Mouse (Mus musculus) CH12.LX (cell line): ENCODE data around the gene Anapc15-ps. TPM values are rescaled to one million over a fixed set of nuclear protein-coding genes. Genes with fewer than 3 reads are reported as not detected.

ENCODE experiments used
- DNase-seq: peaks from one replicate; pipeline ENCODE4 v3.0.0-alpha.2; 2013; ENCODE audit errors: extremely low read depth
- H3K27ac ChIP-seq: 2 replicates; pipeline ENCODE4 v1.5.1; 2012; ENCODE audit warnings: low read depth, mild to moderate bottlenecking, control low read depth, moderate library complexity; ENCODE audit not compliant: insufficient read depth
- H3K27me3 ChIP-seq: replicated peaks from 2 replicates; pipeline ENCODE3; 2012; ENCODE audit warnings: inconsistent platforms
- H3K36me3 ChIP-seq, 2 experiments: replicated peaks in 1 of 2; 2 replicates each; pipeline versions ENCODE3 to v1.6.1; 2012; ENCODE audit warnings: inconsistent platforms in 1 of 2, low read length in 1 of 2, mild to moderate bottlenecking in 1 of 2, mixed read lengths in 1 of 2, moderate library complexity in 1 of 2; ENCODE audit not compliant: control insufficient read depth in 1 of 2, insufficient read depth in 1 of 2
- H3K4me1 ChIP-seq, 2 experiments: 2 replicates each; pipeline ENCODE4 v1.6.1; 2012; ENCODE audit warnings: inconsistent platforms in 1 of 2, moderate library complexity in 1 of 2; ENCODE audit not compliant: insufficient read depth in 2 of 2, control insufficient read depth in 1 of 2
- H3K4me2 ChIP-seq: 2 replicates; pipeline ENCODE4 v1.6.1; 2012; ENCODE audit warnings: low read depth, mild to moderate bottlenecking, control low read depth; ENCODE audit not compliant: poor library complexity, insufficient read depth, severe bottlenecking
- H3K4me3 ChIP-seq, 3 experiments: fragments of 150-350 bp in 1 of 3; sonication (generic) in 1 of 3; replicated peaks in 1 of 3; 2 replicates each; pipeline versions ENCODE3 to v1.5.1; 2011 to 2012; ENCODE audit warnings: low read depth in 2 of 3, low read length in 2 of 3, mild to moderate bottlenecking in 2 of 3, moderate library complexity in 2 of 3, control low read depth in 1 of 3, improper control_type of control experiment in 1 of 3, inconsistent platforms in 1 of 3, mixed read lengths in 1 of 3; ENCODE audit not compliant: poor library complexity in 1 of 3
- H3K79me2 ChIP-seq: replicated peaks from 2 replicates; pipeline ENCODE4 v1.6.1; 2012; ENCODE audit warnings: mild to moderate bottlenecking, moderate library complexity; ENCODE audit not compliant: control insufficient read depth, poor library complexity, insufficient read depth, severe bottlenecking; ENCODE audit errors: extremely low read depth
- H3K9ac ChIP-seq: 2 replicates; pipeline ENCODE4 v1.6.1; 2012; ENCODE audit warnings: low read depth, mild to moderate bottlenecking, control low read depth, moderate library complexity; ENCODE audit not compliant: insufficient read depth
- H3K9me3 ChIP-seq: replicated peaks from 2 replicates; pipeline ENCODE3; 2012; ENCODE audit warnings: low read length, inconsistent platforms, mixed read lengths
- BHLHE40 ChIP-seq: IDR thresholded peaks from 2 replicates; pipeline ENCODE4 v1.6.1; 2011; ENCODE audit warnings: mild to moderate bottlenecking, low read depth, low read length, improper control_type of control experiment
- CHD1 ChIP-seq: IDR thresholded peaks from 2 replicates; pipeline ENCODE4 v1.6.1; 2012; ENCODE audit warnings: low read depth, low read length, improper control_type of control experiment, inconsistent platforms
- CHD2 ChIP-seq: IDR thresholded peaks from 2 replicates; pipeline ENCODE4 v1.6.1; 2011; ENCODE audit warnings: low read length, improper control_type of control experiment
- CTCF ChIP-seq, 2 experiments: IDR thresholded peaks in 1 of 2; conservative IDR thresholded peaks in 1 of 2; 2 replicates each; pipeline ENCODE4 v1.5.1; 2011 to 2012; ENCODE audit warnings: low read depth in 2 of 2, low read length in 2 of 2, improper control_type of control experiment in 1 of 2, inconsistent platforms in 1 of 2, mild to moderate bottlenecking in 1 of 2, moderate library complexity in 1 of 2
- E2F4 ChIP-seq: IDR thresholded peaks from 2 replicates; pipeline ENCODE4 v1.6.1; 2011; ENCODE audit warnings: low read depth, low read length, improper control_type of control experiment; ENCODE audit not compliant: insufficient replicate concordance
- ELF1 ChIP-seq: IDR thresholded peaks from 2 replicates; pipeline ENCODE4 v1.6.1; 2014; ENCODE audit warnings: low read depth, mild to moderate bottlenecking, inconsistent platforms, low read length, improper control_type of control experiment
- IRF4 ChIP-seq: IDR thresholded peaks from 2 replicates; pipeline ENCODE4 v1.6.1; 2014; ENCODE audit warnings: low read depth, mild to moderate bottlenecking, inconsistent platforms, low read length, improper control_type of control experiment
- MAFK ChIP-seq: IDR thresholded peaks from 2 replicates; pipeline ENCODE4 v1.6.1; 2011; ENCODE audit warnings: low read length, improper control_type of control experiment; ENCODE audit not compliant: insufficient replicate concordance
- MAX ChIP-seq: IDR thresholded peaks from 2 replicates; pipeline ENCODE4 v1.6.1; 2011; ENCODE audit warnings: low read length, improper control_type of control experiment
- MAZ ChIP-seq: IDR thresholded peaks from 2 replicates; pipeline ENCODE4 v1.6.1; 2012; ENCODE audit warnings: low read depth, mild to moderate bottlenecking, inconsistent platforms, low read length, improper control_type of control experiment, moderate library complexity
- MEF2A ChIP-seq: IDR thresholded peaks from 2 replicates; pipeline ENCODE4 v1.6.1; 2014; ENCODE audit warnings: low read depth, mild to moderate bottlenecking, inconsistent platforms, low read length, improper control_type of control experiment, borderline replicate concordance
- MXI1 ChIP-seq: IDR thresholded peaks from 2 replicates; pipeline ENCODE4 v1.6.1; 2011; ENCODE audit warnings: mild to moderate bottlenecking, low read depth, low read length, improper control_type of control experiment
- MYC ChIP-seq: IDR thresholded peaks from 2 replicates; pipeline ENCODE4 v1.6.1; 2011; ENCODE audit warnings: low read depth, mild to moderate bottlenecking, improper control_type of control experiment, low read length
- NELFE ChIP-seq: IDR thresholded peaks from 2 replicates; pipeline ENCODE4 v1.6.1; 2011; ENCODE audit warnings: low read depth, low read length, improper control_type of control experiment
- NRF1 ChIP-seq: IDR thresholded peaks from 2 replicates; pipeline ENCODE4 v1.6.1; 2014; ENCODE audit warnings: low read depth, mild to moderate bottlenecking, inconsistent platforms, low read length, improper control_type of control experiment, moderate library complexity
- PAX5 ChIP-seq: IDR thresholded peaks from 2 replicates; pipeline ENCODE4 v1.6.1; 2012; ENCODE audit warnings: low read length, inconsistent platforms, mixed read lengths
- POLR2A ChIP-seq: IDR thresholded peaks from 2 replicates; pipeline ENCODE4 v1.6.1; 2011; ENCODE audit warnings: low read depth, mild to moderate bottlenecking, improper control_type of control experiment, low read length
- POLR2AphosphoS2 ChIP-seq: IDR thresholded peaks from 2 replicates; pipeline ENCODE4 v1.6.1; 2011; ENCODE audit warnings: low read depth, low read length, improper control_type of control experiment
- RAD21 ChIP-seq: IDR thresholded peaks from 2 replicates; pipeline ENCODE4 v1.6.1; 2011; ENCODE audit warnings: low read depth, mild to moderate bottlenecking, low read length, improper control_type of control experiment, moderate library complexity
- SIN3A ChIP-seq: IDR thresholded peaks from 2 replicates; pipeline ENCODE4 v1.6.1; 2012; ENCODE audit warnings: low read length, improper control_type of control experiment, inconsistent platforms
- TBP ChIP-seq: conservative IDR thresholded peaks from 2 replicates; pipeline ENCODE4 v1.6.1; 2011; ENCODE audit warnings: low read depth, low read length, improper control_type of control experiment
- USF1 ChIP-seq: IDR thresholded peaks from 2 replicates; pipeline ENCODE4 v1.6.1; 2014; ENCODE audit warnings: low read depth, mild to moderate bottlenecking, inconsistent platforms, low read length, improper control_type of control experiment
- USF2 ChIP-seq: conservative IDR thresholded peaks from 2 replicates; pipeline ENCODE4 v1.6.1; 2011; ENCODE audit warnings: low read depth, low read length, improper control_type of control experiment
- ZC3H11A ChIP-seq: IDR thresholded peaks from 2 replicates; pipeline ENCODE4 v1.6.1; 2012; ENCODE audit warnings: low read depth, mild to moderate bottlenecking, inconsistent platforms, low read length, improper control_type of control experiment
- ZKSCAN1 ChIP-seq: IDR thresholded peaks from 2 replicates; pipeline ENCODE4 v1.6.1; 2012; ENCODE audit warnings: low read depth, inconsistent platforms, low read length, improper control_type of control experiment, borderline replicate concordance
- ZNF384 ChIP-seq: IDR thresholded peaks from 2 replicates; pipeline ENCODE4 v1.6.1; 2012; ENCODE audit warnings: low read depth, low read length, improper control_type of control experiment, inconsistent platforms
- dilution Hi-C: fragments of 300-500 bp; cut with MboI; formaldehyde crosslinking; loops from 2 replicates; pipeline ENCODE4 v1.14.3; 2020; ENCODE audit warnings: low sequenced_read_pairs; ENCODE audit not compliant: extremely low pct_unique_long_range_greater_than_20kb, extremely low pct_ligation_motif_present
- in situ Hi-C: fragments of 300-500 bp; cut with MboI; formaldehyde crosslinking; loops from 3 replicates; pipeline ENCODE4 v1.14.3; 2019; ENCODE audit warnings: low sequenced_read_pairs, low pct_ligation_motif_present, low pct_unique_long_range_greater_than_20kb, mixed read lengths
- polyA plus RNA-seq: library from polyadenylated mRNA; unstranded; fragments of >175 nt; gene quantifications from 2 replicates; pipeline ENCODE4 v1.2.1, GENCODE M21; 2012; ENCODE audit warnings: low read depth; ENCODE audit not compliant: insufficient read length
- total RNA-seq, 2 experiments: library from RNA; depleted of rRNA; stranded (reverse); fragments of 300-350 nt in 1 of 2; fragments of >200 nt in 1 of 2; gene quantifications; 2 replicates each; pipeline ENCODE4 v1.2.3; 2012 to 2014

Gene Anapc15-ps
- total and polyA plus RNA-seq, 3 experiments = 2.8 TPM; not detected in 2

DNA sequence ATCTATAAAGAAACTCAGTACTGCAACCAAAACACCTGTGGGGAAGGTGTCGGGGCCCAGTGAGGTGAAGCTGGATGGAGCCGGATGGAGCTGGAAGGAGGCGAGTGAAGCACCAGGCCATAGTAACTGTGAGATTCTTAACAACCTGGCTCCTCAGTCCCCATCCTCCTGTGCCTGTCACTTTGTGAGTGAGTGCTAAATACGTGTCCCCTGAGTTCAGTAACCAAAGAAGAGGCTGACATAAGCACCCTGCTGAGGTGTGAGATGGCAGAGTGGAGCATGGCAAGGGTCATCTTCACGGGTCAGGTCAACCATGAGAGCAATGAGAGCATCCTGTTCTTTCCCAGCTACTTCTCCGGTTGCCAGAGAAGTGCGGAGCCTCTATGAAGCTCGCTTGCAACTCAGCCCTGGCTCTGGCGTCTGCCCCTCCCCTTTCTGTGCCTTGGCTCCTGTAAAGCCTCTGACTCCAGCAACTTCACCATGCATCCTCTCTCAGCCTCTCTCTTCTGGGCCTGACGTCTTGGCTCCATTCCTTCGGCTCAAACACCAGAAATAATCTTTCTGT is 7.7 kb downstream of the Anapc15-ps start:
- H3K36me3 ChIP-seq = no peaks in the 10 kb centered on the region
- H3K4me3 ChIP-seq = no peak overlapping the region
- no peak overlapping the region for H3K4me2 ChIP-seq
- H3K27me3 ChIP-seq = no peaks in the 10 kb centered on the region
- in situ Hi-C loops (no loop called here), dilution Hi-C loops (no loop called here)
- no peaks in the 10 kb centered on the region for H3K9me3 ChIP-seq
- no peak for DNase-seq
- no peaks in the 10 kb centered on the region for H3K79me2 ChIP-seq
- H3K4me1 ChIP-seq = no peaks in the 10 kb centered on the region
- TF ChIP-seq POLR2A = no peak
- no peak for TF ChIP-seq MYC
- TF ChIP-seq ELF1 = no peak
- no peak for TF ChIP-seq ZNF384
- TF ChIP-seq MEF2A = no peak
- no peak for TF ChIP-seq MXI1
- no peak for TF ChIP-seq E2F4
- TF ChIP-seq USF2 = no peak
- no peak for TF ChIP-seq POLR2AphosphoS2
- TF ChIP-seq PAX5 = no peak
- TF ChIP-seq NELFE = no peak
- no peak overlapping the region for H3K27ac ChIP-seq
- H3K9ac ChIP-seq = no peak overlapping the region

DNA sequence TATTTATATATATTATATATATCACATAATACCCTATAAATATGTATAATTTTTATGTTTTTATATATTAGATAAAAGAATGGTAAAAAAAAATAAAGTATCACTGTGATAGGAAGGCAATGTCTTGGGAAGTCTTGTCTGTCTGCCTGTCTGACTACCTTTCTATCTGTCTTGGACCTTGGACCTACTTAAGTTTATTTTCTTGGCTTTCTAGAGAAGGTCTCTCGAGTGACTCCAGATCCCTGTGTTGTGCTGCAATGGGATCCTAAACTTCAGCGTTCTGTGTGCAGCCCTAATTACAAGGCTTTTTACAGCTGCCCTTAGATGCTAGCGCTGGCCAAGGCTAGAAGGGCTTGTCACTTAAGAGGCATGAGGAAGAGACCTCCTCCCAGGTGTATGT is 8.6 kb downstream of the Anapc15-ps start:
- no peak for DNase-seq
- no peak overlapping the region for H3K4me2 ChIP-seq
- no peaks in the 10 kb centered on the region for H3K9me3 ChIP-seq
- dilution Hi-C loops = no loop called here
- in situ Hi-C loops = no loop called here
- H3K36me3 ChIP-seq = no peaks in the 10 kb centered on the region
- no peak overlapping the region for H3K27ac ChIP-seq
- H3K27me3 ChIP-seq = no peaks in the 10 kb centered on the region
- TF ChIP-seq USF1 = no peak
- TF ChIP-seq MAZ = no peak
- TF ChIP-seq RAD21 = no peak
- no peak for TF ChIP-seq NRF1
- no peak for TF ChIP-seq PAX5
- TF ChIP-seq POLR2AphosphoS2 = no peak
- TF ChIP-seq TBP = no peak
- TF ChIP-seq NELFE = no peak
- no peak for TF ChIP-seq CTCF (conservative IDR thresholded peaks at IDR 0.05 in 1 of 2, IDR thresholded peaks at IDR 0.05 in 1 of 2; ENCODE audit: low read depth in 2 of 2, low read length in 2 of 2)
- TF ChIP-seq ZKSCAN1 = no peak
- no peak for TF ChIP-seq ELF1
- no peak for TF ChIP-seq SIN3A
- no peak for TF ChIP-seq ZC3H11A
- TF ChIP-seq BHLHE40 = no peak
- TF ChIP-seq MAFK = no peak
- TF ChIP-seq IRF4 = no peak
- TF ChIP-seq POLR2A = no peak
- TF ChIP-seq MAX = no peak
- TF ChIP-seq CHD2 = no peak
- no peak for TF ChIP-seq CHD1
- H3K79me2 ChIP-seq = no peaks in the 10 kb centered on the region
- H3K9ac ChIP-seq = no peak overlapping the region
- no peaks in the 10 kb centered on the region for H3K4me1 ChIP-seq
- no peak overlapping the region for H3K4me3 ChIP-seq
